ENCODE assay signal across 9 mouse cellular contexts in genomic region chr2:153348100-153348831, GRCm38 (mm10). TPM values are rescaled to one million over a fixed set of nuclear protein-coding genes. Genes with fewer than 3 reads are reported as not detected.
DNase-seq lines count a peak whose midpoint lies in the region; ATAC-seq and TF ChIP-seq lines count a peak whose summit lies in the region.
"Had no signal": no experiment of that assay in that cellular context is flagged by ENCODE, and none has a peak within 500 bp of the region (broad histone marks: within the 10 kb centered on the region; RNA-seq: fewer than 3 reads in every experiment).

No protein-coding gene starts in this region.

- intact Hi-C loops in heart, postnatal 10 days (cut with DNase I) = no loop called here

- H3K4me2 ChIP-seq in heart, embryonic 12.5 days = peak overlapping the region; percentile 87

- 45% methylated on average over 6 of the region's 6 CpGs for WGBS in heart, embryonic 12.5 days
- 74% methylated on average over 6 of the region's 6 CpGs for WGBS in hindbrain, embryonic 10.5 days

- peak overlapping the region; percentile 40; the same call in 1 of the 2 replicates for H3K9ac ChIP-seq in heart, embryonic 12.5 days
- H3K9ac ChIP-seq in ES-E14 (ENCODE audit: insufficient read depth, low read depth, low read length, poor library complexity, severe bottlenecking) = no peak overlapping the region; the same call in 1 of the 2 replicates

- H3K36me3 ChIP-seq in heart, embryonic 12.5 days = peaks cover 12% of the 10 kb centered on the region
- peaks cover 4% of the 10 kb centered on the region; the same call in 1 of the 2 replicates for H3K36me3 ChIP-seq in ES-E14 (ENCODE audit: control insufficient read depth, insufficient read depth, low read length, poor library complexity, severe bottlenecking)
- peaks cover 42% of the 10 kb centered on the region for H3K36me3 ChIP-seq in hindbrain, embryonic 10.5 days

- H3K27ac ChIP-seq in heart, embryonic 12.5 days (ENCODE audit: poor library complexity, severe bottlenecking) = peak overlapping the region; percentile 68
- H3K27ac ChIP-seq in ES-E14 (ENCODE audit: insufficient read depth, low read depth, low read length, poor library complexity, severe bottlenecking) = no peak overlapping the region
- H3K27ac ChIP-seq in hindbrain, embryonic 10.5 days = no peak overlapping the region

- no peak for DNase-seq in heart, postnatal 10 days
- DNase-seq in ES-E14 (ENCODE audit: low read depth, low spot score) = no peak
- no peak for DNase-seq in hindbrain, embryonic 10.5 days (ENCODE audit: low spot score)
- DNase-seq in adrenal gland, adult 18-20 months (ENCODE audit: low spot score in 2 of 2) = no peak
- no peak for DNase-seq in ovary, adult 18-20 months (ENCODE audit: low spot score)
- DNase-seq in spleen, postnatal 36 days (ENCODE audit: low spot score in 2 of 2) = no peak
- DNase-seq: cerebellum, postnatal 14 days had no signal

- no peaks in the 10 kb centered on the region for H3K27me3 ChIP-seq in heart, embryonic 12.5 days (replicated peaks)
- no peaks in the 10 kb centered on the region for H3K27me3 ChIP-seq in hindbrain, embryonic 10.5 days (ENCODE audit: insufficient read depth, poor library complexity, severe bottlenecking)

- H3K9me3 ChIP-seq in heart, embryonic 12.5 days (replicated peaks) = no peaks in the 10 kb centered on the region
- no peaks in the 10 kb centered on the region for H3K9me3 ChIP-seq in ES-E14 (ENCODE audit: control insufficient read depth, insufficient read depth, low read depth, low read length)
- no peaks in the 10 kb centered on the region for H3K9me3 ChIP-seq in hindbrain, embryonic 10.5 days

- peaks cover 40% of the 10 kb centered on the region for H3K4me1 ChIP-seq in heart, embryonic 12.5 days (replicated peaks)
- peaks cover 7 to 11% of the 10 kb centered on the region in 2 experiments; a peak in 3 of 4 replicates for H3K4me1 ChIP-seq in ES-E14 (ENCODE audit: control insufficient read depth in 2 of 2, insufficient read depth in 2 of 2, low read length in 2 of 2, poor library complexity in 1 of 2)
- H3K4me1 ChIP-seq in hindbrain, embryonic 10.5 days (replicated peaks) = peaks cover 48% of the 10 kb centered on the region

- peak overlapping the region; percentile 83 for H3K4me3 ChIP-seq in heart, embryonic 12.5 days
- peak overlapping the region; percentile 25 to 82 for H3K4me3 ChIP-seq in ES-E14 (ENCODE audit: insufficient read depth in 1 of 2, low read depth in 1 of 2, low read length in 2 of 2, poor library complexity in 1 of 2, severe bottlenecking in 1 of 2)
- H3K4me3 ChIP-seq in hindbrain, embryonic 10.5 days = peak overlapping the region; percentile 90

- no peak for ATAC-seq in heart, embryonic 12.5 days (ENCODE audit: insufficient number of reproducible peaks, low FRiP score)
- peak; percentile 21; the same call in 1 of the 2 replicates for ATAC-seq in megakaryocyte-erythroid progenitor cell, adult 5-6 weeks (replicated peaks; ENCODE audit: low FRiP score, low TSS enrichment, poor library complexity, severe bottlenecking)

- in situ Hi-C loops in ES-E14 (cut with MboI; ENCODE audit: low sequenced_read_pairs in 2 of 2, unreplicated experiment in 2 of 2) = no loop called here

TF ChIP-seq in ES-E14, 5 proteins besides CTCF, POLR2A, EP300 and RAD21:
- TF ChIP-seq ZC3H11A (IDR thresholded peaks at IDR 0.05; ENCODE audit: borderline replicate concordance, low read depth, low read length) = no peak
- no peak for TF ChIP-seq CHD2 (IDR thresholded peaks at IDR 0.05; ENCODE audit: low read depth, low read length)
- TF ChIP-seq ZNF384 (IDR thresholded peaks at IDR 0.05; ENCODE audit: low read depth, low read length) = no peak
- TF ChIP-seq MAFK (IDR thresholded peaks at IDR 0.05; ENCODE audit: insufficient read depth, low read depth, low read length) = no peak
- no peak for TF ChIP-seq HCFC1 (IDR thresholded peaks at IDR 0.05; ENCODE audit: borderline replicate concordance, insufficient read depth, low read length)

RNA-seq across cellular contexts. Expression of gene Asxl1, which starts 2.6 kb away (rescaled TPM):
- 14.4 TPM in 2 replicates for polyA plus RNA-seq in heart, embryonic 12.5 days (2016; fragmentation: Nextera tagmentation; extraction: Ambion mirVana)
- 10 to 100 TPM; 27.5 to 30.3 TPM for total RNA-seq in heart, postnatal 10 days (2021)
- total RNA-seq in ES-E14 (2012; rRNA removed) = 44.8 and 46.2 TPM in 2 replicates
- 11.7 and 13.4 TPM in 2 replicates for polyA plus RNA-seq in hindbrain, embryonic 10.5 days (2016; fragmentation: Nextera tagmentation; extraction: Ambion mirVana)
- 51.5 and 58.9 TPM in 2 replicates for total RNA-seq in megakaryocyte-erythroid progenitor cell, adult 5-6 weeks (2014; fragmentation: Nextera tagmentation)
- total RNA-seq in megakaryocyte-erythroid progenitor cell, adult 5-6 weeks (2017) = 27.3 and 32.2 TPM in 2 replicates
- total RNA-seq in adrenal gland, adult 18-20 months (2021) = 10 to 100 TPM; 15.4 to 20.9 TPM

RNA-seq across cellular contexts. Expression of gene Kif3b, which starts 57.1 kb away (rescaled TPM):
- 5.0 and 5.5 TPM in 2 replicates for polyA plus RNA-seq in heart, embryonic 12.5 days (2016; fragmentation: Nextera tagmentation; extraction: Ambion mirVana)
- 10 to 100 TPM; 11.3 to 12.9 TPM for total RNA-seq in heart, postnatal 10 days (2021)
- 7.6 and 8.6 TPM in 2 replicates for total RNA-seq in ES-E14 (2012; rRNA removed)
- 7.3 and 9.3 TPM in 2 replicates for polyA plus RNA-seq in hindbrain, embryonic 10.5 days (2016; fragmentation: Nextera tagmentation; extraction: Ambion mirVana)
- 10.2 and 10.5 TPM in 2 replicates for total RNA-seq in megakaryocyte-erythroid progenitor cell, adult 5-6 weeks (2014; fragmentation: Nextera tagmentation)
- total RNA-seq in megakaryocyte-erythroid progenitor cell, adult 5-6 weeks (2017) = 8.6 and 10.3 TPM in 2 replicates
- total RNA-seq in adrenal gland, adult 18-20 months (2021) = 10 to 100 TPM; 21.4 to 25.3 TPM
